Mouse (Mus musculus) hindbrain, embryonic 10.5 days (tissue): ENCODE measurements at regions not wholly inside any gene's neighbourhood (a gene's known extent, or its start where the extent isn't known, plus 50 kb on each side); places are given as distances from the start of the nearest gene placed in this dataset.
"Not testable (repeated sequence)": the region's sequence is repeated elsewhere in the genome, so short reads cannot be mapped to it uniquely, and the experiment has no call there.

Experiments
- DNase-seq: peaks from one replicate; pipeline ENCODE4 v3.0.0-alpha.2; 2017; ENCODE audit warnings: low spot score
- H3K27ac ChIP-seq: fragments of 300-500 bp; sonication (generic); 2 replicates; pipeline ENCODE4 v1.5.1; 2016; ENCODE audit warnings: mild to moderate bottlenecking, moderate library complexity
- H3K27me3 ChIP-seq: fragments of 300-500 bp; sonication (generic); 2 replicates; pipeline ENCODE4 v1.6.1; 2016; ENCODE audit warnings: mild to moderate bottlenecking; ENCODE audit not compliant: poor library complexity, insufficient read depth, severe bottlenecking
- H3K36me3 ChIP-seq: fragments of 300-500 bp; sonication (generic); 2 replicates; pipeline ENCODE4 v1.6.1; 2016; ENCODE audit warnings: mild to moderate bottlenecking, moderate library complexity
- H3K4me1 ChIP-seq: fragments of 300-500 bp; sonication (generic); replicated peaks from 2 replicates; pipeline ENCODE4 v1.6.1; 2016; ENCODE audit warnings: mild to moderate bottlenecking
- H3K4me3 ChIP-seq: fragments of 300-500 bp; sonication (generic); 2 replicates; pipeline ENCODE4 v1.5.1; 2016; ENCODE audit warnings: mild to moderate bottlenecking, moderate library complexity
- H3K9me3 ChIP-seq: fragments of 300-500 bp; sonication (generic); 2 replicates; pipeline ENCODE4 v1.6.1; 2016; ENCODE audit warnings: mild to moderate bottlenecking, moderate library complexity
- WGBS: fragments of 180-500 bp; shearing (Covaris S2); methylation state at CpG from one replicate; pipeline ENCODE4 v1.1.7; 2016; 5-methylcytosine and 5-hydroxymethylcytosine counted together

GRCm38 (mm10) chr11:63246052-63246661, 117.4 kb downstream of the Pmp22 start:
- Histone ChIP-seq H3K27ac (no peak overlapping the region), H3K36me3 (no peaks in the 10 kb centered on the region), H3K27me3 (no peaks in the 10 kb centered on the region), H3K4me3 (no peak overlapping the region), H3K4me1 (peaks cover 37% of the 10 kb centered on the region), H3K9me3 (no peaks in the 10 kb centered on the region)
- WGBS = 46% methylated on average over 9 of the region's 9 CpGs
- peak; percentile 34 for DNase-seq

GRCm38 (mm10) chr11:63252012-63252856, 123.5 kb downstream of the Pmp22 start:
- no peaks in the 10 kb centered on the region for H3K9me3 ChIP-seq
- H3K27me3 ChIP-seq = no peaks in the 10 kb centered on the region
- H3K36me3 ChIP-seq = no peaks in the 10 kb centered on the region
- 86% methylated on average over 8 of the region's 8 CpGs for WGBS
- DNase-seq = no peak
- H3K4me1 ChIP-seq = peaks cover 8% of the 10 kb centered on the region; the same call in 1 of the 2 replicates
- H3K27ac ChIP-seq = no peak overlapping the region
- H3K4me3 ChIP-seq = no peak overlapping the region

- Histone ChIP-seq H3K27ac (no peak overlapping the region), H3K4me1 (peaks cover 8% of the 10 kb centered on the region; the same call in 1 of the 2 replicates), H3K27me3 (no peaks in the 10 kb centered on the region), H3K9me3 (no peaks in the 10 kb centered on the region), H3K36me3 (no peaks in the 10 kb centered on the region), H3K4me3 (no peak overlapping the region)
- DNase-seq = no peak
- WGBS = 69% methylated on average over 5 of the region's 5 CpGs
Measured at GRCm38 (mm10) chr11:63252968-63253602, 124.3 kb downstream of the Pmp22 start.

GRCm38 (mm10) chr11:63264432-63265061, 135.8 kb downstream of the Pmp22 start:
- Histone ChIP-seq H3K4me3 (no peak overlapping the region), H3K36me3 (no peaks in the 10 kb centered on the region), H3K27ac (no peak overlapping the region), H3K9me3 (no peaks in the 10 kb centered on the region), H3K27me3 (no peaks in the 10 kb centered on the region; the same call in 1 of the 2 replicates), H3K4me1 (peaks cover 7% of the 10 kb centered on the region)
- WGBS = 56% methylated on average over 9 of the region's 9 CpGs
- DNase-seq = no peak

- not testable (repeated sequence) for H3K36me3 ChIP-seq, H3K4me3 ChIP-seq, H3K27ac ChIP-seq, H3K27me3 ChIP-seq, H3K9me3 ChIP-seq, DNase-seq
- peaks cover 13% of the 10 kb centered on the region for H3K4me1 ChIP-seq
- WGBS = 74% methylated on average over 2 of the region's 2 CpGs
Measured at GRCm38 (mm10) chr11:63266290-63266689, 137.5 kb downstream of the Pmp22 start.

- Histone ChIP-seq H3K27ac (no peak overlapping the region), H3K9me3 (no peaks in the 10 kb centered on the region), H3K4me3 (no peak overlapping the region), H3K36me3 (no peaks in the 10 kb centered on the region), H3K27me3 (peaks cover 8% of the 10 kb centered on the region), H3K4me1 (peaks cover 6% of the 10 kb centered on the region)
- no peak for DNase-seq
- 88% methylated on average over 5 of the region's 5 CpGs for WGBS
Measured at GRCm38 (mm10) chr11:63276641-63277040, 147.9 kb downstream of the Pmp22 start.

- no peak for DNase-seq
- Histone ChIP-seq H3K36me3 (no peaks in the 10 kb centered on the region), H3K9me3 (no peaks in the 10 kb centered on the region), H3K4me1 (0 out of 2 replicates have a peak, but pooled peaks cover 3% of the 10 kb centered on the region), H3K4me3 (no peak overlapping the region), H3K27me3 (no peaks in the 10 kb centered on the region), H3K27ac (no peak overlapping the region)
- 91% methylated on average over 5 of the region's 5 CpGs for WGBS
Measured at GRCm38 (mm10) chr11:63281839-63282238, 153.1 kb downstream of the Pmp22 start.

GRCm38 (mm10) chr11:63282541-63282940, 153.8 kb downstream of the Pmp22 start:
- H3K27ac ChIP-seq = no peak overlapping the region
- H3K4me3 ChIP-seq = no peak overlapping the region
- 88% methylated on average over 10 of the region's 10 CpGs for WGBS
- no peaks in the 10 kb centered on the region for H3K9me3 ChIP-seq
- H3K36me3 ChIP-seq = no peaks in the 10 kb centered on the region
- no peaks in the 10 kb centered on the region for H3K27me3 ChIP-seq
- DNase-seq = no peak
- H3K4me1 ChIP-seq = 0 out of 2 replicates have a peak, but pooled peaks cover 3% of the 10 kb centered on the region

GRCm38 (mm10) chr11:63286026-63286425, 157.2 kb downstream of the Pmp22 start:
- Histone ChIP-seq H3K4me1 (0 out of 2 replicates have a peak, but pooled peaks cover 3% of the 10 kb centered on the region), H3K36me3 (no peaks in the 10 kb centered on the region), H3K9me3 (no peaks in the 10 kb centered on the region), H3K27ac (no peak overlapping the region), H3K27me3 (no peaks in the 10 kb centered on the region), H3K4me3 (no peak overlapping the region)
- 86% methylated on average over 2 of the region's 2 CpGs for WGBS
- DNase-seq = no peak

GRCm38 (mm10) chr11:63287766-63288165, 159.0 kb downstream of the Pmp22 start:
- no peak for DNase-seq
- H3K9me3 ChIP-seq = no peaks in the 10 kb centered on the region
- H3K27me3 ChIP-seq = no peaks in the 10 kb centered on the region
- WGBS = 61% methylated on average over 2 of the region's 2 CpGs
- H3K36me3 ChIP-seq = no peaks in the 10 kb centered on the region
- no peak overlapping the region for H3K27ac ChIP-seq
- 0 out of 2 replicates have a peak, but pooled peaks cover under 1% of the 10 kb centered on the region for H3K4me1 ChIP-seq
- no peak overlapping the region for H3K4me3 ChIP-seq

GRCm38 (mm10) chr11:63290618-63291017, 161.8 kb downstream of the Pmp22 start:
- 90% methylated on average over 13 of the region's 13 CpGs for WGBS
- DNase-seq = no peak
- no peak overlapping the region for H3K4me3 ChIP-seq
- H3K36me3 ChIP-seq = no peaks in the 10 kb centered on the region
- H3K4me1 ChIP-seq = no peaks in the 10 kb centered on the region
- H3K9me3 ChIP-seq = no peaks in the 10 kb centered on the region
- H3K27me3 ChIP-seq = no peaks in the 10 kb centered on the region
- H3K27ac ChIP-seq = no peak overlapping the region

- no peak for DNase-seq
- H3K27ac ChIP-seq = no peak overlapping the region
- 75% methylated on average over 4 of the region's 4 CpGs for WGBS
Measured at GRCm38 (mm10) chr11:63293485-63293884, 164.7 kb downstream of the Pmp22 start.

More at GRCm38 (mm10) chr11:63293485-63293884, 164.7 kb downstream of the Pmp22 start:
- Histone ChIP-seq H3K36me3 (no peaks in the 10 kb centered on the region), H3K9me3 (no peaks in the 10 kb centered on the region), H3K4me1 (no peaks in the 10 kb centered on the region), H3K4me3 (no peak overlapping the region), H3K27me3 (no peaks in the 10 kb centered on the region)
